Mouse (Mus musculus) small intestine, adult 2 months (tissue): ENCODE results near the gene Bbx. TPM values are rescaled to one million over a fixed set of nuclear protein-coding genes. Genes with fewer than 3 reads are reported as not detected.

Experiments used
- H3K27ac ChIP-seq: fragments of 200-500 bp; 2 replicates; pipeline ENCODE4 v1.5.1; 2012; ENCODE audit warnings: low read depth, low read length, control low read depth, inconsistent platforms; ENCODE audit not compliant: insufficient read depth
- H3K27me3 ChIP-seq: fragments of 200-500 bp; 2 replicates; pipeline ENCODE4 v1.6.1; 2012; ENCODE audit warnings: mild to moderate bottlenecking, moderate library complexity, low read length, inconsistent platforms; ENCODE audit not compliant: control insufficient read depth, insufficient read depth
- H3K36me3 ChIP-seq: fragments of 200-500 bp; 2 replicates; pipeline ENCODE4 v1.6.1; 2012; ENCODE audit warnings: mild to moderate bottlenecking, low read length, control low read depth, inconsistent platforms; ENCODE audit not compliant: control insufficient read depth, insufficient read depth
- H3K4me1 ChIP-seq: fragments of 200-500 bp; 2 replicates; pipeline ENCODE4 v1.6.1; 2012; ENCODE audit warnings: low read length, inconsistent platforms, mixed read lengths; ENCODE audit not compliant: control insufficient read depth, insufficient read depth, insufficient read length
- H3K4me3 ChIP-seq: fragments of 200-500 bp; 2 replicates; pipeline ENCODE4 v1.5.1; 2012; ENCODE audit warnings: low read depth, mild to moderate bottlenecking, control low read depth, inconsistent platforms, low read length, moderate library complexity
- CTCF ChIP-seq: fragments of 200-500 bp; IDR thresholded peaks from 2 replicates; pipeline ENCODE4 v1.5.1; 2012; ENCODE audit warnings: low read depth, mild to moderate bottlenecking, control low read depth, inconsistent platforms, low read length, moderate library complexity, mixed read lengths; ENCODE audit not compliant: insufficient replicate concordance, insufficient read length; ENCODE audit errors: extremely low read depth
- POLR2A ChIP-seq: fragments of 200-500 bp; IDR thresholded peaks from 2 replicates; pipeline ENCODE4 v1.6.1; 2012; ENCODE audit warnings: low read depth, mild to moderate bottlenecking, control low read depth, inconsistent platforms, low read length, moderate library complexity
- WGBS: fragments of 180-500 bp; shearing (Covaris S2); methylation state at CpG from one replicate; pipeline ENCODE4 v1.1.7; 2018; 5-methylcytosine and 5-hydroxymethylcytosine counted together
- polyA plus RNA-seq: library from polyadenylated mRNA; depleted of rRNA; stranded (reverse); fragments of >200 nt; gene quantifications from 2 replicates; pipeline ENCODE4 v1.2.3, GENCODE M21; 2012

Bbx gene
- polyA plus RNA-seq, 1 experiment: 1.7 TPM

GRCm38 (mm10) chr16:50211231-50211630 lies 221.0 kb downstream of the Bbx start:
- WGBS: 87% methylated on average over 6 of the region's 6 CpGs
- no peaks in the 10 kb centered on the region for H3K4me1 ChIP-seq
- peaks cover 3% of the 10 kb centered on the region; the same call in 1 of the 2 replicates for H3K36me3 ChIP-seq
- H3K27me3 ChIP-seq: no peaks in the 10 kb centered on the region
- TF ChIP-seq POLR2A: no peak
- no peak for TF ChIP-seq CTCF
- H3K27ac ChIP-seq: no peak overlapping the region
- no peak overlapping the region for H3K4me3 ChIP-seq

- Histone ChIP-seq H3K36me3 (peaks cover 3% of the 10 kb centered on the region; the same call in 1 of the 2 replicates), H3K4me3 (no peak overlapping the region), H3K27ac (no peak overlapping the region), H3K4me1 (no peaks in the 10 kb centered on the region), H3K27me3 (no peaks in the 10 kb centered on the region)
- 93% methylated on average over 2 of the region's 2 CpGs for WGBS
- TF ChIP-seq POLR2A: no peak
- TF ChIP-seq CTCF: no peak
Measured at GRCm38 (mm10) chr16:50210742-50211141, 221.4 kb downstream of the Bbx start.

- peaks cover 2% of the 10 kb centered on the region; the same call in 1 of the 2 replicates for H3K36me3 ChIP-seq
- H3K27ac ChIP-seq: no peak overlapping the region
- H3K27me3 ChIP-seq: no peaks in the 10 kb centered on the region
- no peak overlapping the region for H3K4me3 ChIP-seq
- no peaks in the 10 kb centered on the region for H3K4me1 ChIP-seq
- 82% methylated on average over 3 of the region's 3 CpGs for WGBS
- TF ChIP-seq CTCF (no peak), POLR2A (no peak)
Measured at GRCm38 (mm10) chr16:50204944-50205343, 227.2 kb downstream of the Bbx start.

DNA sequence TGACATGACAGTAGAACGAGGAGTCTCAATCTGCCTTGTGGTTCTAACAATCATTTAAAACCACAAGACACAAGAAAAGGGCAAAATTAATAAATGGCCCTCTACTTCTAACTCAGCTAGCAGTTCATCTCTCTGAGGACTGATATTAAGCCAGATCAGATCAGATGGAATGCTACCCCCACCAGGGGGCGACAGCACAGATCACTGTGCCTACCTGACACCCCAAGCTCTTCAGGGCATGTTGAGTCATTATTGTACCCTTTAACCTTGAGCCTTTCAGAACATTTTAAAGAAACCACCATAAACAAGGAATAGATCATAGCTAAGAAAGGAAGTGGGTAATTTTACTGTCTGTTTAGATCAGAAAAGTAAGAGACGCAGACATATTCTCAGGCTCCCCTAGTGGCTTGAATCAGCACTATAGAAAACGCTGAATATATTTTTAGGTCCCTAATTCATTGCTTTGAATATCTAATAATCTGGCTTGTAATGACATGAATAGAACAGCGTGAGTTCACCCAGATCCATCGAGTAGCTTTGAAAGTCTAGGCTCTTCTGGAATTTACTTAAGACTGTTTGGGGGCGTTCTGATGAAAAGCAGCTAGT lies 230.5 kb downstream of the Bbx start:
- Histone ChIP-seq H3K27me3 (no peaks in the 10 kb centered on the region), H3K4me3 (no peak overlapping the region), H3K36me3 (peaks cover 1% of the 10 kb centered on the region), H3K27ac (no peak overlapping the region), H3K4me1 (no peaks in the 10 kb centered on the region)
- TF ChIP-seq POLR2A (no peak), CTCF (peak; percentile 76; the same call in 1 of the 2 replicates)
- whole genome bisulfite sequencing: 85% methylated on average over 7 of the region's 7 CpGs

DNA sequence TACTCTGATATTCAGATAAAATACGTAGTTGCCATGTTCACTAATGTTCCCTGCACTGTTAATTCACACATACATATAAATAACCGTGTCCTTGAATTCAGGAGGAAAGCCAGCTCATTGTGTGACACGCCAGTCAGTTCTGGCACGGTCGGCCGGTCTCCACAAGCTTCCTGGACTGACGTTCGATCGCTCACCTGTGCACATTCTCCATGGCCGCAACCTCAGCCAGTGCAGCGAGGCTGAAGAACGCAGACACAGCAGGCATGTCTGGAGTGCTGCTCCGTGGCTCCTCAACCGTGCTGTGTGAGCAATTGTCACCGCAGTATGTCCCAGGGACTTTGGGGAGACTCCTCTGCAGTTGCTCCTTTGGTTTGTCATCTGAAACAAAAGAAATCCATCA lies 232.0 kb downstream of the Bbx start:
- no peaks in the 10 kb centered on the region for H3K27me3 ChIP-seq
- WGBS: 94% methylated on average over 15 of the region's 15 CpGs
- no peak for TF ChIP-seq POLR2A
- H3K36me3 ChIP-seq: peaks cover 1% of the 10 kb centered on the region
- no peak overlapping the region for H3K4me3 ChIP-seq
- H3K27ac ChIP-seq: no peak overlapping the region
- H3K4me1 ChIP-seq: no peaks in the 10 kb centered on the region

DNA sequence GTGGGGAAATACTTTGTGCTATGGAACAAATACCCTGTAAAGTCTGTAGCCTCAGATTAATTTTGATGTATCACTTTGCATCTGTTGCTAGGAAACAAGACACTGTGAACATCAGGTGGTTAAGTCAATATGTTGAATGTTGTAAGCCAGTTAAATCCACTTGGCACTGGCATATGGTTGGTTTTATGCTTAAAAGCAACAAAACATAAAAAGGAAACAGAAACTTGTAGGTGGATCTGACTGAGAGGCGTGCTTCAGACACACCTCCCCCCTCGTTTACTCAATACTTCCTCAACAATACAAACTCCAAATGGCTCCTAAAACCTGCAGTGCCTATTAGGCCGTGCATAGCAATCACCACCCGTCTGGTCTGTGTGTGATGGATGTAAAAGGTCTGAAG lies 236.1 kb downstream of the Bbx start:
- WGBS: 62% methylated on average over 4 of the region's 4 CpGs
- Histone ChIP-seq H3K4me1 (no peaks in the 10 kb centered on the region), H3K4me3 (no peak overlapping the region), H3K36me3 (peaks cover 3% of the 10 kb centered on the region), H3K27ac (no peak overlapping the region), H3K27me3 (no peaks in the 10 kb centered on the region)
- TF ChIP-seq CTCF (no peak), POLR2A (no peak)

- Histone ChIP-seq H3K4me1 (no peaks in the 10 kb centered on the region), H3K36me3 (peaks cover 3% of the 10 kb centered on the region; the same call in 1 of the 2 replicates), H3K4me3 (no peak overlapping the region), H3K27me3 (no peaks in the 10 kb centered on the region), H3K27ac (no peak overlapping the region)
- 93% methylated on average over 1 of the region's 1 CpGs for WGBS
- TF ChIP-seq CTCF (no peak), POLR2A (no peak)
Measured at GRCm38 (mm10) chr16:50192626-50193025, 239.6 kb downstream of the Bbx start.

GRCm38 (mm10) chr16:50189108-50189507 lies 243.1 kb downstream of the Bbx start:
- H3K27ac ChIP-seq: no peak overlapping the region
- H3K27me3 ChIP-seq: no peaks in the 10 kb centered on the region
- H3K4me3 ChIP-seq: no peak overlapping the region
- 63% methylated on average over 6 of the region's 6 CpGs for WGBS
- TF ChIP-seq CTCF (no peak), POLR2A (no peak)
- H3K4me1 ChIP-seq: no peaks in the 10 kb centered on the region
- H3K36me3 ChIP-seq: 0 out of 2 replicates have a peak, but pooled peaks cover 1% of the 10 kb centered on the region
